Mouse (Mus musculus): Measurements from ENCODE around the gene Fblim1.

Fblim1 gene

GRCm38 (mm10) chr4:141603921-141604320 is 2.0 kb downstream of the Fblim1 start:
- in situ Hi-C loops (cut with MboI; ENCODE audit: unreplicated experiment in 2 of 2): loop anchor here (25.0 kb wide), 2 partner anchors 533 to 1808 kb away; partner anchors contain the start of gene Pramef8 (in 2 of the 2)

GRCm38 (mm10) chr4:141602523-141603223 is 3.2 kb downstream of the Fblim1 start:
- in situ Hi-C loops (cut with MboI; ENCODE audit: unreplicated experiment in 2 of 2): loop anchor here (25.0 kb wide), 2 partner anchors 535 to 1810 kb away; partner anchors contain the start of gene Pramef8 (in 2 of the 2)

GRCm38 (mm10) chr4:141601148-141601862 is 4.6 kb downstream of the Fblim1 start:
- in situ Hi-C loops (cut with MboI; ENCODE audit: unreplicated experiment in 2 of 2): loop anchor here (25.0 kb wide), 2 partner anchors 536 to 1811 kb away; partner anchors contain the start of gene Pramef8 (in 2 of the 2)

GRCm38 (mm10) chr4:141600364-141600763 is 5.5 kb downstream of the Fblim1 start:
- in situ Hi-C loops (cut with MboI; ENCODE audit: unreplicated experiment in 2 of 2): loop anchor here (25.0 kb wide), 2 partner anchors 537 to 1812 kb away; partner anchors contain the start of gene Pramef8 (in 2 of the 2)

GRCm38 (mm10) chr4:141599251-141600141 is 6.4 kb downstream of the Fblim1 start:
- in situ Hi-C loops (cut with MboI; ENCODE audit: unreplicated experiment in 2 of 2): loop anchor here (25.0 kb wide), 3 partner anchors 337 to 1813 kb away; partner anchors contain the start of gene Pramef8 (in 2 of the 2)

- in situ Hi-C loops (cut with MboI; ENCODE audit: unreplicated experiment in 2 of 2): loop anchor here in 1 of 2 experiments (25.0 kb wide), 1 partner anchor 337 kb away; no protein-coding TSS in a partner anchor
Measured at GRCm38 (mm10) chr4:141598894-141599250, 7.0 kb downstream of the Fblim1 start.

GRCm38 (mm10) chr4:141598199-141598893 is 7.5 kb downstream of the Fblim1 start:
- in situ Hi-C loops (cut with MboI; ENCODE audit: unreplicated experiment in 2 of 2): loop anchor here in 1 of 2 experiments (25.0 kb wide), 1 partner anchor 336 kb away; no protein-coding TSS in a partner anchor

GRCm38 (mm10) chr4:141596700-141597328 is 9.1 kb downstream of the Fblim1 start:
- in situ Hi-C loops (cut with MboI; ENCODE audit: unreplicated experiment in 2 of 2): loop anchor here in 1 of 2 experiments (25.0 kb wide), 1 partner anchor 335 kb away; no protein-coding TSS in a partner anchor

GRCm38 (mm10) chr4:141595605-141596268 is 10.2 kb downstream of the Fblim1 start:
- in situ Hi-C loops (cut with MboI; ENCODE audit: unreplicated experiment in 2 of 2): loop anchor here in 1 of 2 experiments (25.0 kb wide), 1 partner anchor 333 kb away; no protein-coding TSS in a partner anchor

- in situ Hi-C loops (cut with MboI; ENCODE audit: unreplicated experiment in 2 of 2): loop anchor here in 1 of 2 experiments (25.0 kb wide), 1 partner anchor 333 kb away; no protein-coding TSS in a partner anchor
Measured at GRCm38 (mm10) chr4:141595138-141595537, 10.8 kb downstream of the Fblim1 start.

GRCm38 (mm10) chr4:141591547-141591946 is 14.3 kb downstream of the Fblim1 start:
- in situ Hi-C loops (cut with MboI; ENCODE audit: unreplicated experiment in 2 of 2): loop anchor here in 1 of 2 experiments (25.0 kb wide), 1 partner anchor 329 kb away; no protein-coding TSS in a partner anchor

GRCm38 (mm10) chr4:141583919-141584318 is 22.0 kb downstream of the Fblim1 start:
- in situ Hi-C loops (cut with MboI; ENCODE audit: unreplicated experiment in 2 of 2): loop anchor here in 1 of 2 experiments (25.0 kb wide), 1 partner anchor 322 kb away; no protein-coding TSS in a partner anchor

- in situ Hi-C loops (cut with MboI; ENCODE audit: unreplicated experiment in 2 of 2): loop anchor here in 1 of 2 experiments (25.0 kb wide), 1 partner anchor 319 kb away; no protein-coding TSS in a partner anchor
Measured at GRCm38 (mm10) chr4:141581051-141581450, 24.8 kb downstream of the Fblim1 start.

- in situ Hi-C loops (cut with MboI; ENCODE audit: unreplicated experiment in 2 of 2): loop anchor here in 1 of 2 experiments (10.0 to 25.0 kb wide), 2 partner anchors 174 to 317 kb away; no protein-coding TSS in a partner anchor
Measured at GRCm38 (mm10) chr4:141578833-141579232, 27.1 kb downstream of the Fblim1 start.

GRCm38 (mm10) chr4:141576877-141577276 is 29.0 kb downstream of the Fblim1 start:
- in situ Hi-C loops (cut with MboI; ENCODE audit: unreplicated experiment in 2 of 2): loop anchor here in 1 of 2 experiments (10.0 to 25.0 kb wide), 2 partner anchors 172 to 315 kb away; no protein-coding TSS in a partner anchor

- in situ Hi-C loops (cut with MboI; ENCODE audit: unreplicated experiment in 2 of 2): loop anchor here in 1 of 2 experiments (10.0 to 25.0 kb wide), 2 partner anchors 172 to 314 kb away; no protein-coding TSS in a partner anchor
Measured at GRCm38 (mm10) chr4:141576404-141576803, 29.5 kb downstream of the Fblim1 start.

Data from v-Abl transformed pro-B cells (cell line).